Mouse (Mus musculus): ENCODE measurements around the gene Oaf. TPM values are rescaled to one million over a fixed set of nuclear protein-coding genes. Genes with fewer than 3 reads are reported as not detected.
A peak's percentile ranks its signal among the peaks of the same experiment; 100 is the strongest.

Oaf gene
- 9.4 and 16.3 TPM in 2 replicates for polyA plus RNA-seq (2015; fragmentation: Nextera tagmentation; extraction: Ambion mirVana)

DNA sequence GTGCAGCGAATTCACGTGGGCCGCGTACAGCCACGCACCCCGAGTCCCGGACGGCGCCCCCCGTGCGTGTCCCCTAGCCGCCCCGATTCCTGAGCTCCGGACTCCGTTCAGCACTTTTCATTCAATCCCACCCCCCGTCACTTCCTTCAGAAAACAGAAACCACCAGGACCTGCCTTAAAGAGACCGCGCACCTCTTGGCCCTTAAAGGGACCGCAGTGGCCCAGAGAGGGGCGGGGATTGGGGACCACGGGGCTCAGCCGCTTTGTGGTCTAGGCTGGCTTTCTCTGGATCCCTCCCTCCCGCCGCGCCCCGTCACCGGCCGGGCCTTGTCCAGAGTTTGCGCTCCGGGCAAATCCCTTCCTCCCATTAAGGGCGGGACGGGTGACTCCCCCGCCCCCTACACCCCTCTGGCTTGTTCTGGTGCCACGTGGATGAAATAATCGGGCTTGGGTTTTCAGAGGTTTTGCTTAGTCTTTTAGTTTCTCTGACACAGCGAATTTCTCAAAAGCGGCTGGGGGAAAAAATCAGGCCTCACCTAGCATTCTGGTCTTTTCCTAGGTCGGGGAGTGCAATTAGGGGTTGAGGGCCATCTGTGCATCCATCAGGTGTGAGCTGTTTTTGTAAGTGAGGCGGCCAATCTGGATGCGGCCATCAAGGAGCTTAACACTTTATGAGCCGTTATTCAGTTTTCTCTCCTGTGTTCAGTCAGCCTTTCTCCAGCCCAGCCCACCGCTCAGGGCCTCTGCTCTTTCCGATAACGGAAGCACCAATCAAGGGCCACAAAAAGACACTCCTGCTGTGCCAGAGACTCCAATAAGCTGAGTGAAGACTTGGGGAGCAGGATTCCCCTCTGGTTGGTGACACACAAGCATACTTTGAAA is at the start of gene Oaf:
TSS of gene Oaf (minus strand) at position 200 of the 882 bp plus-strand sequence.
- Histone ChIP-seq H3K27ac (replicated peaks) (peak within 1 kb of the TSS; percentile 35; the same call in 1 of the 2 replicates), H3K9me3 (replicated peaks) (no peaks in the 10 kb centered on the region)
- ATAC-seq (ENCODE audit: low FRiP score), result peak; percentile 75

DNA sequence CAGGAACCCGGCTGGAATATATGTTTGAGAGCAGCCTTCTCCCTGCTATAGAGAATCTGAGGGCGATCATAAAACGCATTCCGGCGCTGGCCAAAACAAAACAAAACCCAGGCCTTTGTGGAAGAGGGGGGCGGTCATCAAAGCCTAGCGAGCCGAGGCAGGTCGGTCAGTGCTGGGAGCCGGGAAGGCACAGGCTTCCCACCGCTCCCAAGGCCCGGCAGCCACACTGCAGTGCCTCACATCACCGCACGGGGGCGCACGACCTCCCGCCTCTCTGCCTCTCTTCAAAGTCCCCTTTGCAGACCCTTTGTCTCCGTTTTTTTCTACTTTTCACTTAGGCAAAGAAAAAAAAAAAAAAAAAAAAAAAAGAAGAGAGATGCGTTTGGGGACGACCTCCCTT is 47.2 kb upstream of the Oaf start:
- Histone ChIP-seq H3K36me3 (no peaks in the 10 kb centered on the region), H3K9ac (replicated peaks) (peak overlapping the region; percentile 24; the same call in 1 of the 2 replicates), H3K27ac (replicated peaks) (no peak overlapping the region), H3K9me3 (replicated peaks) (no peaks in the 10 kb centered on the region), H3K27me3 (replicated peaks) (peaks cover 17% of the 10 kb centered on the region; the same call in 1 of the 2 replicates), H3K4me1 (peaks cover 14% of the 10 kb centered on the region), H3K4me3 (replicated peaks) (0 out of 2 replicates have a peak overlapping the region, but pooled peaks have one; percentile 6), H3K4me2 (peak overlapping the region; percentile 45)
- 0 out of 2 replicates have a peak, but pooled peaks have one; percentile 46 for ATAC-seq (ENCODE audit: low FRiP score)
- under 1% methylated on average over 20 of the region's 20 CpGs for WGBS

More for the DNA sequence above, at the start of gene Oaf:
- H3K36me3 ChIP-seq, result no peaks in the 10 kb centered on the region
- 1% methylated on average over 44 of the region's 44 CpGs for WGBS
- peak within 1 kb of the TSS; percentile 46 for H3K9ac ChIP-seq (replicated peaks)
- peak within 1 kb of the TSS; percentile 52 for H3K4me3 ChIP-seq (replicated peaks)
- peaks cover 17% of the 10 kb centered on the region for H3K4me1 ChIP-seq
- H3K4me2 ChIP-seq, result peak within 1 kb of the TSS; percentile 83
- H3K27me3 ChIP-seq (replicated peaks), result peaks cover 45% of the 10 kb centered on the region

DNA sequence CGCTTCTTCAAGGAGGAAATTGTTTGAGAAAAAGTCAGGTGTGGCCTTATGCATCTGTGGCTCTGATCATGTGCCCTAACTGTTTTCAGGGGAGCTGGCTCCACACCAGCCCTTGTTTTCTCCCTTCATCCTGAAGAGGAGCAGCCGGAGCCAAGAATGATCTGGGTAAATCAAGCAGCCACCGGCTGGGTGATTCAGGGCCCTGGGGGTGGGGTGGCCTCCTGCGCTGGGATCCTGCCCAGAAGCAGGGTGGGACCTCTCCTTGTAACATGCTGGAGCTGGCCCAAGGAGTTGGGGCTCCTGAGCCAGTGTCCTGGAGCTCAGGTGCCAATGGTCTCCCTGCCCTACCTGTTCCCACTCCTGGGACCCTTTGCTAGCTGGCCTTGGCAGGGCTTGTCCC is 45.6 kb upstream of the Oaf start:
- H3K9ac ChIP-seq (replicated peaks), result no peak overlapping the region
- ATAC-seq (ENCODE audit: low FRiP score), result no peak
- H3K36me3 ChIP-seq, result no peaks in the 10 kb centered on the region
- WGBS, result 90% methylated on average over 4 of the region's 4 CpGs
- no peaks in the 10 kb centered on the region for H3K9me3 ChIP-seq (replicated peaks)
- peaks cover 17% of the 10 kb centered on the region; the same call in 1 of the 2 replicates for H3K27me3 ChIP-seq (replicated peaks)
- H3K4me2 ChIP-seq, result no peak overlapping the region
- peaks cover 14% of the 10 kb centered on the region for H3K4me1 ChIP-seq
- H3K4me3 ChIP-seq (replicated peaks), result no peak overlapping the region
- no peak overlapping the region for H3K27ac ChIP-seq (replicated peaks)

DNA sequence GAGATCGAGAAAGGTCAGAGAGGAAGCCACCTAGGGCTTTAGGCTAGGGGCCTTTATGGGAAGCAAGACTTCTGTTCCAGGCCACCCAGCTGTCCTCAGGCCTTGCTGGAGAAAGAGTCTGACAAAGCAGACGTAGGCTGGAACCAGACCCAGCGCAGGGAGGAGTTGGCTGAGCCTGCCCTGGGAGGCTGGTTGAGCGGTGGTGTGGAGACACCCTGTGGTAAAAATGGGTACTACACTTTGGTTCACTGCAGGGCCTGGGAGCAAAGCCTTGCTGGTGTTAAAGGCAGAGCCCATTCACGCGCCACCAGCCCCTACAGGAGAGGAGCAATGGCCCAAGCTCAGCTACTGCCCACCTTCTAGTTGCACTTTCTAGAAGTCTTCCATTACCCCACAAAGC is 44.6 kb upstream of the Oaf start:
- Histone ChIP-seq H3K4me2 (no peak overlapping the region), H3K9ac (replicated peaks) (no peak overlapping the region; the same call in 1 of the 2 replicates), H3K4me3 (replicated peaks) (no peak overlapping the region), H3K36me3 (no peaks in the 10 kb centered on the region), H3K4me1 (peaks cover 14% of the 10 kb centered on the region), H3K27ac (replicated peaks) (no peak overlapping the region), H3K9me3 (replicated peaks) (no peaks in the 10 kb centered on the region), H3K27me3 (replicated peaks) (peaks cover 17% of the 10 kb centered on the region; the same call in 1 of the 2 replicates)
- ATAC-seq (ENCODE audit: low FRiP score), result peak; percentile 88
- 8% methylated on average over 6 of the region's 6 CpGs for WGBS

DNA sequence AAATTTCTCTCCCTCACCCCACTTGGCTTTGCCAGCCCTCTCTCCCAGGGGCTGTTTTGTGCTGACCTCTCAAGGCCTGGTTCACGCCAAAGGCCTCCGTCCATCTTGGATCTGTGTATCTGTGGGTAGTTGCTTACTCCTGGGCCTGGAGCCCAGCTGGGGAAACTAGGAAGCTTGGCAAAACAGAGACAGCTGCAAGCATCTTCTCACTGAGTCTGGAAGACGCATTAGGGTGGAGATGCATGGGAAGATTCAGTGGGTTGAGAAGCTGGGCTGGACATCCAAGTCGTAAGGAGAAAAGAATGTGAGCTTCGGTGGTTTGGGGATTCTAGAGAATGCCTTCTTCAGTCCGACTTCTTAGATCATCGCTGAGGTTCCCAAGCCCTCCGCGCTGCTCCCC is 34.0 kb upstream of the Oaf start:
- Histone ChIP-seq H3K4me1 (peaks cover 20% of the 10 kb centered on the region), H3K4me3 (replicated peaks) (no peak overlapping the region), H3K27ac (replicated peaks) (no peak overlapping the region), H3K9ac (replicated peaks) (no peak overlapping the region), H3K4me2 (no peak overlapping the region), H3K36me3 (no peaks in the 10 kb centered on the region), H3K9me3 (replicated peaks) (no peaks in the 10 kb centered on the region), H3K27me3 (replicated peaks) (peaks cover 51% of the 10 kb centered on the region)
- ATAC-seq (ENCODE audit: low FRiP score), result no peak
- WGBS, result 81% methylated on average over 9 of the region's 9 CpGs

DNA sequence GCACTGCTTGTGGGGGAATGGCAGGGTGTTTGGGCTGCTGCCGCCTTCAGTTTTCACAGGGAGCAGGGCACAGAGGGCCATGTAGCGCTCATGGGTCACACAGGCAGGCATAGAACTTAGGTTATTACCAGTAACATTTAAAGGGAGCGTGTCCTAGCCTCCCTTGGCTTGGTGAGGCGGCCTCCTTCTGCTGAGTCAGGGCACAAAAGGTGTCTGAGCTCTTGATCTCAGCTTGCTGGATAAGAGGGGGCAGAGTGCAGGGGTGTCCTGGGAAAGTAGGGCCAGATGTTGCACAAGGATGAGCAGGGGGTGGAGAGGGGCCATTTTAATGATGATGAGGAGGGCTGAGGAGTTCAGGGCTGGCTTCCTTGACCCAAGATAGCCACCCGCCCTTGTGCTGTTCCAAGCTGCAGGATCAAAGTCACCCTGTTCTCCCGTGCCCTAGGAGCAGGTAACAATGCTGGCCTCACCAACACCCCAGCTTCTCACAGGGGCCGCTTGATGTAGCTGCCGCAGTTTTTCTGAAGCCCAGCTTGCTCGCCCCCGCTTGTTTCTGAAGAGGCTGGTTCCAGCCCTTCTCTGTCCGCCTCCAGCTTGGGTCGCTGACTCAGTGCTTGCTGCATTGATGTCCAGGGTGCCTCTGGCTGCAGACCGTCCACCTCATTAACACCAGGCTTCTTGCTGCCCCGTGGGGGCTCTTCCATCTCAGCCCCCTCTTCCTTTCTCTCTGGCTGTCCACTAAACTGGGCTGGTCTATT is 32.2 kb upstream of the Oaf start:
- H3K4me2 ChIP-seq, result no peak overlapping the region
- 45% methylated on average over 14 of the region's 14 CpGs for WGBS
- peaks cover 51% of the 10 kb centered on the region for H3K27me3 ChIP-seq (replicated peaks)
- H3K27ac ChIP-seq (replicated peaks), result no peak overlapping the region
- ATAC-seq (ENCODE audit: low FRiP score), result no peak
- H3K9me3 ChIP-seq (replicated peaks), result no peaks in the 10 kb centered on the region
- no peak overlapping the region for H3K9ac ChIP-seq (replicated peaks)
- no peak overlapping the region for H3K4me3 ChIP-seq (replicated peaks)
- peaks cover 20% of the 10 kb centered on the region for H3K4me1 ChIP-seq
- no peaks in the 10 kb centered on the region for H3K36me3 ChIP-seq

DNA sequence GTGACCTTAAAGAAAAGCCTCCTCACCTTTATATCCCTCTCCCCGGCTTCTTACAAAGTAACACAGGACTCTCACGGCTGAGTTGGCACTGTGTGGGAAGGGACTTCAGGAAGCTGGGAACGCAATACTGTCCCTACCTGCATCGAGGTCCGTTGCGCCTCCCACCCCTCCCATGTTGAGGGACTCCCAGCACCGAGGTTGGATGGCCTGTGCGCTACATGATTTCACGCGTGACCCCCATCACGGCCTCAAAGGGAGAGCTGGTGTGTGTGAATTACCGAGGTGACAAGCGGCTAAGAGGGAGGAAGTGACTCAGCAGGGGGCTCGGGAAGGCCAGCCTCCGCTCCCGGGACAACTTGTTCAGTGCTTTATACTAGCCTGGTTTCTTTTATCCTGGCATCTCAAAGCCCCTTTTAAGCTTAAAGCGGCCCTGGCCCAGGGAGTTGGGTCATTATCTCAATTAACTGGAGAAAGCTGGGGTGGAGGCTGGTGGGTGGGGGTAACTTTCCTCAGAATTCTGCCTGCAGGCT is 31.1 kb upstream of the Oaf start:
- ATAC-seq (ENCODE audit: low FRiP score), result no peak

DNA sequence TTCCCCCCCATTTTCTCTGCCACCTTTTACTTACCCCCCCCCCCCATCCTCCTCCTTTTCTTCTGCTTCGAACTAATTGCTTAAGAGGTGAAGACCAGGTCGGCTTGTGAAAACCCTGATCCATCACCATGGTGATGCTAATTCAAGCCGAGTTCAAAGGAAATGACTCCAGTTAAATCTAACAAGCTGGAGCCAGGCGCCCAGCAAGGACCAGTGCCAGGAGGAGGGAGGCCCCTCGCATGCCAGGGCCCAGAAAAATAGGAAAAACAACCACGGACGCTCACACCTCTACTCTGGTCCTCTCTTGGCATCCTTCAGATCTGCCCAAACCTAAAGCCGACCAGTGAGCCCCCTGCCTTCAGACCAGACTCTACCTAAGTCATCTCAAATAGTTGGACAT is 29.5 kb upstream of the Oaf start:
- no peaks in the 10 kb centered on the region for H3K9me3 ChIP-seq (replicated peaks)
- peaks cover 20% of the 10 kb centered on the region for H3K4me1 ChIP-seq
- no peak overlapping the region for H3K27ac ChIP-seq (replicated peaks)
- ATAC-seq (ENCODE audit: low FRiP score), result no peak
- H3K27me3 ChIP-seq (replicated peaks), result peaks cover 55% of the 10 kb centered on the region
- H3K4me3 ChIP-seq (replicated peaks), result no peak overlapping the region
- no peaks in the 10 kb centered on the region for H3K36me3 ChIP-seq
- H3K4me2 ChIP-seq, result no peak overlapping the region
- WGBS, result 10% methylated on average over 8 of the region's 8 CpGs
- no peak overlapping the region for H3K9ac ChIP-seq (replicated peaks)

More for the DNA sequence above, 31.1 kb upstream of the Oaf start:
- WGBS, result 3% methylated on average over 17 of the region's 17 CpGs
- Histone ChIP-seq H3K27ac (replicated peaks) (no peak overlapping the region), H3K9ac (replicated peaks) (no peak overlapping the region), H3K9me3 (replicated peaks) (no peaks in the 10 kb centered on the region), H3K4me1 (peaks cover 20% of the 10 kb centered on the region), H3K27me3 (replicated peaks) (peaks cover 59% of the 10 kb centered on the region), H3K4me2 (peak overlapping the region; percentile 43), H3K36me3 (no peaks in the 10 kb centered on the region), H3K4me3 (replicated peaks) (peak overlapping the region; percentile 15)

DNA sequence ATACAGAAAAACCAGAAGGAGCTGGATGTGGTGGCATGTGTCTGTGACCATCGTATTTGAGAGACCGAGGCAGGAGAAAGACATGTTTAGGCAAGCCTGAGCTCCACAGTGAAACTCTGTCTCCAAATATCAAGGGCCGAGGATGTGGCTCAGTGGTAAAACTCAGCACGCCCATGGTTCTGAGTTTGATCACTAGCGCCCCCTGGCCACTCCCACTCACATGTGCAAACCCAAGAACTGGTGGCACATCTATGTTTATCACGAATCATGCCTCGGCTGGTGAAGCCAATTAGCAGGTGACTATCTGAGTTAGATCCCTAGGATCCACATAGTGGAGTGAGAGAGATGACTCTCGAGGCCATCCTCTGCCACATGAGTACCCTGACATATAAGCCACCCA is 27.6 kb upstream of the Oaf start:
- H3K9ac ChIP-seq (replicated peaks), result no peak overlapping the region
- no peak for ATAC-seq (ENCODE audit: low FRiP score)
- H3K9me3 ChIP-seq (replicated peaks), result no peaks in the 10 kb centered on the region
- H3K27ac ChIP-seq (replicated peaks), result no peak overlapping the region
- H3K4me3 ChIP-seq (replicated peaks), result no peak overlapping the region
- H3K4me1 ChIP-seq, result peaks cover 25% of the 10 kb centered on the region
- H3K36me3 ChIP-seq, result no peaks in the 10 kb centered on the region
- 86% methylated on average over 8 of the region's 8 CpGs for WGBS
- H3K4me2 ChIP-seq, result no peak overlapping the region
- H3K27me3 ChIP-seq (replicated peaks), result peaks cover 40% of the 10 kb centered on the region

DNA sequence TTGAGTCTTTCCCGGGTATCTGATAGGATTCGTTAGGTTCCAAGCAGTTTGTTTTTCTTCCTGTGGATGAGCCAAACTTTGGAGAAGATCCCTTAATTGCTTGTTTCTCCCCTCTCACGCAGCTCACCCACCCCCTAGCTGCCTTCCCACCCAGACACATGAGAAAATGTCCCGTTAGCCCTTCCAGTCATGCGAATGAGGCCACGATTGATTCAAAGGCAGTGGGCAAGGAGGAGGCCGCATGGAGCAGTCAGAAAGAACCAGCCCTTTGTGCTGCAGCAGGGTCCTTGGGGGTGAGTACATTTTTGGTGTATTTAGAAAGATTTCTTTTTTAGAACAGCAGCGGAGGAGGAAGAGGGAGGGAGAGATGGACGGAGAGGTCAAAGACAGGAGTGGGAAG is 25.5 kb upstream of the Oaf start:
- H3K9ac ChIP-seq (replicated peaks), result no peak overlapping the region
- H3K4me3 ChIP-seq (replicated peaks), result no peak overlapping the region
- no peak for ATAC-seq (ENCODE audit: low FRiP score)
- H3K4me2 ChIP-seq, result no peak overlapping the region
- H3K9me3 ChIP-seq (replicated peaks), result no peaks in the 10 kb centered on the region
- H3K4me1 ChIP-seq, result peaks cover 15% of the 10 kb centered on the region
- peaks cover 19% of the 10 kb centered on the region for H3K27me3 ChIP-seq (replicated peaks)
- no peak overlapping the region for H3K27ac ChIP-seq (replicated peaks)
- H3K36me3 ChIP-seq, result no peaks in the 10 kb centered on the region
- 52% methylated on average over 9 of the region's 9 CpGs for WGBS

DNA sequence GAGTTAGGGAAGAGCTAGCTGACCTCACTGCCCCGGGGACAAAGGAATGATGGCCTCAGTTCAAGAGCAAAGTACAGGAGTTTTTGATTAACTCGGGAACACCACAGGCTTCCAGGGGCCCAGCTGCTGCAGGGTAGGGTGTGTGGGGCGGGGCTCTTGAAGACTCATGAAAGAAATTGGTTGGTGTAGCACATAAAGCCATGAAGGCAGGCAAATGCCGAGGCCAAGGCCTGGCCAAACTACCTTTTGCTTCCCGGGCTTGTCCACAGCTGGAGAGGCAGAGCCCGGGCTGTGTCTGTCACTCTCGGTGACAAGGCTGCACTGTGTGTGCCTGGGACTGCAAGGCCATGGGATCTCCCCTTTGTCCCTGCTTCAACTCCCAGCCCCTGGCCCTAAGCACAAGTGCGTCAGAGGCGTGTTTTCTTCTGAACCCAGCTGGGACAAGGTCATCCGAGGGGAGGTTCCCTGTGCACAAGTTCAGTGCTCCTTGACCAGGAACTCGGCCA is 24.3 kb upstream of the Oaf start:
- H3K4me1 ChIP-seq, result peaks cover 10% of the 10 kb centered on the region
- no peak overlapping the region for H3K27ac ChIP-seq (replicated peaks)
- no peak overlapping the region for H3K4me3 ChIP-seq (replicated peaks)
- H3K4me2 ChIP-seq, result no peak overlapping the region
- WGBS, result 13% methylated on average over 11 of the region's 11 CpGs
- H3K9me3 ChIP-seq (replicated peaks), result no peaks in the 10 kb centered on the region
- no peak for ATAC-seq (ENCODE audit: low FRiP score)
- H3K27me3 ChIP-seq (replicated peaks), result peaks cover 8% of the 10 kb centered on the region; the same call in 1 of the 2 replicates
- H3K9ac ChIP-seq (replicated peaks), result no peak overlapping the region
- no peaks in the 10 kb centered on the region for H3K36me3 ChIP-seq

Data from neural tube, embryonic 15.5 days (tissue).